Mouse (Mus musculus): Measurements from ENCODE around the gene Ltv1. TPM values are rescaled to one million over a fixed set of nuclear protein-coding genes. Genes with fewer than 3 reads are reported as not detected.
A peak's percentile ranks its signal among the peaks of the same experiment; 100 is the strongest.
"Not testable (repeated sequence)": the region's sequence is repeated elsewhere in the genome, so short reads cannot be mapped to it uniquely, and the experiment has no call there.

Ltv1 gene
- polyA plus RNA-seq, 1 experiment from 2014 or later, result 42.1 TPM

- no peak overlapping the region for H3K4me3 ChIP-seq (ENCODE audit: inconsistent target)
- 0 out of 2 replicates have a peak, but pooled peaks cover 6% of the 10 kb centered on the region for H3K36me3 ChIP-seq (ENCODE audit: inconsistent target)
- WGBS (ENCODE audit: missing documents), result 94% methylated on average over 9 of the region's 9 CpGs
- no peaks in the 10 kb centered on the region for H3K79me2 ChIP-seq (ENCODE audit: inconsistent target)
- H3K27ac ChIP-seq, result no peak overlapping the region
Measured at GRCm38 (mm10) chr10:13212326-13212725, 19.4 kb upstream of the Ltv1 start.

GRCm38 (mm10) chr10:13209930-13210637 is 17.1 kb upstream of the Ltv1 start:
- Histone ChIP-seq H3K36me3 (ENCODE audit: inconsistent target) (0 out of 2 replicates have a peak, but pooled peaks cover 6% of the 10 kb centered on the region), H3K4me3 (ENCODE audit: inconsistent target) (no peak overlapping the region), H3K27ac (no peak overlapping the region), H3K79me2 (ENCODE audit: inconsistent target) (no peaks in the 10 kb centered on the region)
- 90% methylated on average over 6 of the region's 8 CpGs for WGBS (ENCODE audit: missing documents)

- 80% methylated on average over 3 of the region's 3 CpGs for WGBS (ENCODE audit: missing documents)
- H3K36me3 ChIP-seq (ENCODE audit: inconsistent target), result 0 out of 2 replicates have a peak, but pooled peaks cover 6% of the 10 kb centered on the region
- no peak overlapping the region for H3K27ac ChIP-seq
- no peak overlapping the region for H3K4me3 ChIP-seq (ENCODE audit: inconsistent target)
- H3K79me2 ChIP-seq (ENCODE audit: inconsistent target), result no peaks in the 10 kb centered on the region
Measured at GRCm38 (mm10) chr10:13209506-13209905, 16.5 kb upstream of the Ltv1 start.

GRCm38 (mm10) chr10:13209061-13209460 is 16.1 kb upstream of the Ltv1 start:
- Histone ChIP-seq H3K4me3 (ENCODE audit: inconsistent target) (no peak overlapping the region), H3K36me3 (ENCODE audit: inconsistent target) (0 out of 2 replicates have a peak, but pooled peaks cover 6% of the 10 kb centered on the region), H3K27ac (no peak overlapping the region), H3K79me2 (ENCODE audit: inconsistent target) (no peaks in the 10 kb centered on the region)
- 96% methylated on average over 4 of the region's 4 CpGs for WGBS (ENCODE audit: missing documents)

- Histone ChIP-seq H3K4me3 (ENCODE audit: inconsistent target) (no peak overlapping the region), H3K27ac (no peak overlapping the region), H3K79me2 (ENCODE audit: inconsistent target) (no peaks in the 10 kb centered on the region), H3K36me3 (ENCODE audit: inconsistent target) (no peaks in the 10 kb centered on the region)
- 94% methylated on average over 6 of the region's 6 CpGs for WGBS (ENCODE audit: missing documents)
Measured at GRCm38 (mm10) chr10:13201741-13202293, 8.8 kb upstream of the Ltv1 start.

GRCm38 (mm10) chr10:13200862-13201261 is 7.9 kb upstream of the Ltv1 start:
- H3K36me3 ChIP-seq (ENCODE audit: inconsistent target), result no peaks in the 10 kb centered on the region
- H3K4me3 ChIP-seq (ENCODE audit: inconsistent target), result no peak overlapping the region
- H3K27ac ChIP-seq, result no peak overlapping the region
- H3K79me2 ChIP-seq (ENCODE audit: inconsistent target), result no peaks in the 10 kb centered on the region
- WGBS (ENCODE audit: missing documents), result 40% methylated on average over 3 of the region's 3 CpGs

- no peak overlapping the region for H3K27ac ChIP-seq
- WGBS (ENCODE audit: missing documents), result 21% methylated on average over 1 of the region's 1 CpGs
Measured at GRCm38 (mm10) chr10:13199234-13199633, 6.3 kb upstream of the Ltv1 start.

GRCm38 (mm10) chr10:13196872-13197507 is 4.0 kb upstream of the Ltv1 start:
- H3K79me2 ChIP-seq (ENCODE audit: inconsistent target), result peaks cover 5% of the 10 kb centered on the region; the same call in 1 of the 2 replicates
- no peak overlapping the region for H3K27ac ChIP-seq
- H3K36me3 ChIP-seq (ENCODE audit: inconsistent target), result no peaks in the 10 kb centered on the region
- no peak overlapping the region for H3K4me3 ChIP-seq (ENCODE audit: inconsistent target)
- 91% methylated on average over 8 of the region's 8 CpGs for WGBS (ENCODE audit: missing documents)

More at GRCm38 (mm10) chr10:13199234-13199633, 6.3 kb upstream of the Ltv1 start:
- H3K79me2 ChIP-seq (ENCODE audit: inconsistent target), result no peaks in the 10 kb centered on the region
- no peaks in the 10 kb centered on the region for H3K36me3 ChIP-seq (ENCODE audit: inconsistent target)
- H3K4me3 ChIP-seq (ENCODE audit: inconsistent target), result no peak overlapping the region

- not testable (repeated sequence) for H3K79me2 ChIP-seq (ENCODE audit: inconsistent target); H3K27ac ChIP-seq; H3K36me3 ChIP-seq (ENCODE audit: inconsistent target)
- H3K4me3 ChIP-seq (ENCODE audit: inconsistent target), result peak overlapping the region; percentile 71
- 84% methylated on average over 7 of the region's 7 CpGs for WGBS (ENCODE audit: missing documents)
Measured at GRCm38 (mm10) chr10:13193496-13193895, 528 bp upstream of the Ltv1 start.

- 96% methylated on average over 5 of the region's 5 CpGs for WGBS (ENCODE audit: missing documents)
- Histone ChIP-seq H3K36me3 (ENCODE audit: inconsistent target) (peaks cover 7% of the 10 kb centered on the region; the same call in 1 of the 2 replicates), H3K4me3 (ENCODE audit: inconsistent target) (no peak overlapping the region)
Measured at GRCm38 (mm10) chr10:13189881-13190280, 3.1 kb downstream of the Ltv1 start.

GRCm38 (mm10) chr10:13186754-13187153 is 6.2 kb downstream of the Ltv1 start:
- WGBS (ENCODE audit: missing documents), result 83% methylated on average over 3 of the region's 3 CpGs
- Histone ChIP-seq H3K4me3 (ENCODE audit: inconsistent target) (no peak overlapping the region), H3K36me3 (ENCODE audit: inconsistent target) (peaks cover 15% of the 10 kb centered on the region; the same call in 1 of the 2 replicates), H3K27ac (no peak overlapping the region), H3K79me2 (ENCODE audit: inconsistent target) (peaks cover under 1% of the 10 kb centered on the region; the same call in 1 of the 2 replicates)

More at GRCm38 (mm10) chr10:13189881-13190280, 3.1 kb downstream of the Ltv1 start:
- H3K27ac ChIP-seq, result no peak overlapping the region
- H3K79me2 ChIP-seq (ENCODE audit: inconsistent target), result peaks cover 9% of the 10 kb centered on the region; the same call in 1 of the 2 replicates

- WGBS (ENCODE audit: missing documents), result 45% methylated on average over 4 of the region's 4 CpGs
- no peak overlapping the region for H3K4me3 ChIP-seq (ENCODE audit: inconsistent target)
- H3K36me3 ChIP-seq (ENCODE audit: inconsistent target), result peaks cover 37% of the 10 kb centered on the region
- no peak overlapping the region for H3K27ac ChIP-seq
- no peaks in the 10 kb centered on the region for H3K79me2 ChIP-seq (ENCODE audit: inconsistent target)
Measured at GRCm38 (mm10) chr10:13184170-13184766, 8.7 kb downstream of the Ltv1 start.

- H3K79me2 ChIP-seq (ENCODE audit: inconsistent target), result no peaks in the 10 kb centered on the region
- no peak overlapping the region for H3K4me3 ChIP-seq (ENCODE audit: inconsistent target)
- peaks cover 47% of the 10 kb centered on the region for H3K36me3 ChIP-seq (ENCODE audit: inconsistent target)
- WGBS (ENCODE audit: missing documents), result 93% methylated on average over 7 of the region's 7 CpGs
- no peak overlapping the region for H3K27ac ChIP-seq
Measured at GRCm38 (mm10) chr10:13180211-13180610, 12.8 kb downstream of the Ltv1 start.

- Histone ChIP-seq H3K36me3 (ENCODE audit: inconsistent target) (peaks cover 47% of the 10 kb centered on the region), H3K79me2 (ENCODE audit: inconsistent target) (no peaks in the 10 kb centered on the region), H3K4me3 (ENCODE audit: inconsistent target) (no peak within 1 kb of the TSS), H3K27ac (no peak within 1 kb of the TSS)
- WGBS (ENCODE audit: missing documents), result 90% methylated on average over 7 of the region's 7 CpGs
Measured at GRCm38 (mm10) chr10:13177973-13178624, 14.9 kb downstream of the Ltv1 start, which contains the start of gene Zc2hc1b. Zc2hc1b (minus strand) TSS chr10:13178023.

Data from macrophage (primary cell).